Mouse (Mus musculus): ENCODE results near the gene Fer. TPM values are rescaled to one million over a fixed set of nuclear protein-coding genes. Genes with fewer than 3 reads are reported as not detected.

Gene Fer
- polyA plus RNA-seq, 1 experiment from 2014 or later = 36.0 TPM

- no peaks in the 10 kb centered on the region for H3K4me1 ChIP-seq (ENCODE audit: control insufficient read depth, insufficient read depth, low read length)
- WGBS = 88% methylated on average over 4 of the region's 4 CpGs
- no peak overlapping the region for H3K4me2 ChIP-seq (ENCODE audit: low read depth)
- H3K9ac ChIP-seq (ENCODE audit: low read length) = no peak overlapping the region
- no peaks in the 10 kb centered on the region for H3K36me3 ChIP-seq (ENCODE audit: control insufficient read depth, insufficient read depth, low read length)
- no peak for DNase-seq (ENCODE audit: low spot score)
- H3K4me3 ChIP-seq (ENCODE audit: low read depth, low read length) = no peak overlapping the region
- no peaks in the 10 kb centered on the region for H3K9me3 ChIP-seq (ENCODE audit: control insufficient read depth, low read length)
- no peak overlapping the region for H3K27ac ChIP-seq (ENCODE audit: low read depth, low read length)
- no peak for ATAC-seq (ENCODE audit: insufficient read depth, low FRiP score, low TSS enrichment)
- no peaks in the 10 kb centered on the region for H3K27me3 ChIP-seq (ENCODE audit: control insufficient read depth, insufficient read depth, low read length)
Measured at GRCm38 (mm10) chr17:63972181-63972580, 109.3 kb downstream of the Fer start.

GRCm38 (mm10) chr17:63973806-63974205 is 110.9 kb downstream of the Fer start:
- H3K4me2 ChIP-seq (ENCODE audit: low read depth) = no peak overlapping the region
- no peaks in the 10 kb centered on the region for H3K36me3 ChIP-seq (ENCODE audit: control insufficient read depth, insufficient read depth, low read length)
- no peaks in the 10 kb centered on the region for H3K9me3 ChIP-seq (ENCODE audit: control insufficient read depth, low read length)
- no peak overlapping the region for H3K4me3 ChIP-seq (ENCODE audit: low read depth, low read length)
- WGBS = 84% methylated on average over 5 of the region's 5 CpGs
- H3K27ac ChIP-seq (ENCODE audit: low read depth, low read length) = no peak overlapping the region
- DNase-seq (ENCODE audit: low spot score) = no peak
- H3K4me1 ChIP-seq (ENCODE audit: control insufficient read depth, insufficient read depth, low read length) = no peaks in the 10 kb centered on the region
- ATAC-seq (ENCODE audit: insufficient read depth, low FRiP score, low TSS enrichment) = no peak
- no peaks in the 10 kb centered on the region for H3K27me3 ChIP-seq (ENCODE audit: control insufficient read depth, insufficient read depth, low read length)
- no peak overlapping the region for H3K9ac ChIP-seq (ENCODE audit: low read length)

- Histone ChIP-seq H3K9ac (ENCODE audit: low read length) (no peak overlapping the region), H3K36me3 (ENCODE audit: control insufficient read depth, insufficient read depth, low read length) (no peaks in the 10 kb centered on the region), H3K4me3 (ENCODE audit: low read depth, low read length) (no peak overlapping the region), H3K27ac (ENCODE audit: low read depth, low read length) (no peak overlapping the region), H3K4me2 (ENCODE audit: low read depth) (no peak overlapping the region), H3K4me1 (ENCODE audit: control insufficient read depth, insufficient read depth, low read length) (no peaks in the 10 kb centered on the region), H3K9me3 (ENCODE audit: control insufficient read depth, low read length) (no peaks in the 10 kb centered on the region), H3K27me3 (ENCODE audit: control insufficient read depth, insufficient read depth, low read length) (no peaks in the 10 kb centered on the region)
- WGBS = 89% methylated on average over 5 of the region's 5 CpGs
- ATAC-seq (ENCODE audit: insufficient read depth, low FRiP score, low TSS enrichment) (no peak), DNase-seq (ENCODE audit: low spot score) (no peak)
Measured at GRCm38 (mm10) chr17:63974253-63974652, 111.4 kb downstream of the Fer start.

GRCm38 (mm10) chr17:63978794-63979571 is 116.1 kb downstream of the Fer start:
- no peaks in the 10 kb centered on the region for H3K36me3 ChIP-seq (ENCODE audit: control insufficient read depth, insufficient read depth, low read length)
- no peaks in the 10 kb centered on the region for H3K27me3 ChIP-seq (ENCODE audit: control insufficient read depth, insufficient read depth, low read length)
- no peak for DNase-seq (ENCODE audit: low spot score)
- no peaks in the 10 kb centered on the region for H3K9me3 ChIP-seq (ENCODE audit: control insufficient read depth, low read length)
- 91% methylated on average over 4 of the region's 4 CpGs for WGBS
- H3K4me2 ChIP-seq (ENCODE audit: low read depth) = no peak overlapping the region
- ATAC-seq (ENCODE audit: insufficient read depth, low FRiP score, low TSS enrichment) = no peak
- no peak overlapping the region for H3K4me3 ChIP-seq (ENCODE audit: low read depth, low read length)
- no peak overlapping the region for H3K9ac ChIP-seq (ENCODE audit: low read length)
- H3K4me1 ChIP-seq (ENCODE audit: control insufficient read depth, insufficient read depth, low read length) = no peaks in the 10 kb centered on the region
- H3K27ac ChIP-seq (ENCODE audit: low read depth, low read length) = no peak overlapping the region

GRCm38 (mm10) chr17:63980167-63980566 is 117.3 kb downstream of the Fer start:
- Histone ChIP-seq H3K4me1 (ENCODE audit: control insufficient read depth, insufficient read depth, low read length) (no peaks in the 10 kb centered on the region), H3K9ac (ENCODE audit: low read length) (no peak overlapping the region), H3K4me3 (ENCODE audit: low read depth, low read length) (no peak overlapping the region), H3K27me3 (ENCODE audit: control insufficient read depth, insufficient read depth, low read length) (no peaks in the 10 kb centered on the region), H3K27ac (ENCODE audit: low read depth, low read length) (no peak overlapping the region), H3K9me3 (ENCODE audit: control insufficient read depth, low read length) (no peaks in the 10 kb centered on the region), H3K36me3 (ENCODE audit: control insufficient read depth, insufficient read depth, low read length) (no peaks in the 10 kb centered on the region), H3K4me2 (ENCODE audit: low read depth) (no peak overlapping the region)
- WGBS = 86% methylated on average over 3 of the region's 3 CpGs
- ATAC-seq (ENCODE audit: insufficient read depth, low FRiP score, low TSS enrichment) (no peak), DNase-seq (ENCODE audit: low spot score) (no peak)

GRCm38 (mm10) chr17:63988710-63989109 is 125.8 kb downstream of the Fer start:
- Histone ChIP-seq H3K4me1 (ENCODE audit: control insufficient read depth, insufficient read depth, low read length) (no peaks in the 10 kb centered on the region), H3K4me2 (ENCODE audit: low read depth) (no peak overlapping the region), H3K4me3 (ENCODE audit: low read depth, low read length) (no peak overlapping the region), H3K9me3 (ENCODE audit: control insufficient read depth, low read length) (no peaks in the 10 kb centered on the region), H3K9ac (ENCODE audit: low read length) (no peak overlapping the region), H3K27me3 (ENCODE audit: control insufficient read depth, insufficient read depth, low read length) (no peaks in the 10 kb centered on the region), H3K27ac (ENCODE audit: low read depth, low read length) (no peak overlapping the region), H3K36me3 (ENCODE audit: control insufficient read depth, insufficient read depth, low read length) (no peaks in the 10 kb centered on the region)
- DNase-seq (ENCODE audit: low spot score) (no peak), ATAC-seq (ENCODE audit: insufficient read depth, low FRiP score, low TSS enrichment) (no peak)
- 84% methylated on average over 2 of the region's 2 CpGs for WGBS

GRCm38 (mm10) chr17:63991160-63991559 is 128.3 kb downstream of the Fer start:
- ATAC-seq (ENCODE audit: insufficient read depth, low FRiP score, low TSS enrichment) (no peak), DNase-seq (ENCODE audit: low spot score) (no peak)
- Histone ChIP-seq H3K4me1 (ENCODE audit: control insufficient read depth, insufficient read depth, low read length) (no peaks in the 10 kb centered on the region), H3K27ac (ENCODE audit: low read depth, low read length) (no peak overlapping the region), H3K4me2 (ENCODE audit: low read depth) (no peak overlapping the region), H3K36me3 (ENCODE audit: control insufficient read depth, insufficient read depth, low read length) (no peaks in the 10 kb centered on the region), H3K9me3 (ENCODE audit: control insufficient read depth, low read length) (no peaks in the 10 kb centered on the region), H3K4me3 (ENCODE audit: low read depth, low read length) (no peak overlapping the region), H3K9ac (ENCODE audit: low read length) (no peak overlapping the region), H3K27me3 (ENCODE audit: control insufficient read depth, insufficient read depth, low read length) (no peaks in the 10 kb centered on the region)
- WGBS = 92% methylated on average over 3 of the region's 3 CpGs

- Histone ChIP-seq H3K4me1 (ENCODE audit: control insufficient read depth, insufficient read depth, low read length) (no peaks in the 10 kb centered on the region), H3K4me2 (ENCODE audit: low read depth) (no peak overlapping the region), H3K9ac (ENCODE audit: low read length) (no peak overlapping the region), H3K27me3 (ENCODE audit: control insufficient read depth, insufficient read depth, low read length) (no peaks in the 10 kb centered on the region), H3K36me3 (ENCODE audit: control insufficient read depth, insufficient read depth, low read length) (no peaks in the 10 kb centered on the region), H3K9me3 (ENCODE audit: control insufficient read depth, low read length) (no peaks in the 10 kb centered on the region), H3K4me3 (ENCODE audit: low read depth, low read length) (no peak overlapping the region), H3K27ac (ENCODE audit: low read depth, low read length) (no peak overlapping the region)
- 92% methylated on average over 1 of the region's 1 CpGs for WGBS
- no peak for DNase-seq (ENCODE audit: low spot score)
- ATAC-seq (ENCODE audit: insufficient read depth, low FRiP score, low TSS enrichment) = no peak
Measured at GRCm38 (mm10) chr17:63995921-63996320, 133.1 kb downstream of the Fer start.

- Histone ChIP-seq H3K9ac (ENCODE audit: low read length) (no peak overlapping the region), H3K36me3 (ENCODE audit: control insufficient read depth, insufficient read depth, low read length) (no peaks in the 10 kb centered on the region), H3K4me2 (ENCODE audit: low read depth) (no peak overlapping the region), H3K27me3 (ENCODE audit: control insufficient read depth, insufficient read depth, low read length) (no peaks in the 10 kb centered on the region), H3K4me1 (ENCODE audit: control insufficient read depth, insufficient read depth, low read length) (no peaks in the 10 kb centered on the region), H3K4me3 (ENCODE audit: low read depth, low read length) (no peak overlapping the region), H3K27ac (ENCODE audit: low read depth, low read length) (no peak overlapping the region), H3K9me3 (ENCODE audit: control insufficient read depth, low read length) (no peaks in the 10 kb centered on the region)
- ATAC-seq (ENCODE audit: insufficient read depth, low FRiP score, low TSS enrichment) = no peak
- WGBS = 90% methylated on average over 6 of the region's 6 CpGs
- DNase-seq (ENCODE audit: low spot score) = no peak
Measured at GRCm38 (mm10) chr17:63997643-63998042, 134.8 kb downstream of the Fer start.
